Mouse (Mus musculus): Measurements from ENCODE around the gene Nmt1. TPM values are rescaled to one million over a fixed set of nuclear protein-coding genes. Genes with fewer than 3 reads are reported as not detected.

Gene Nmt1
- total and polyA plus RNA-seq, 2 experiments from 2014 or later, result 46.6 to 47.6 TPM

DNA sequence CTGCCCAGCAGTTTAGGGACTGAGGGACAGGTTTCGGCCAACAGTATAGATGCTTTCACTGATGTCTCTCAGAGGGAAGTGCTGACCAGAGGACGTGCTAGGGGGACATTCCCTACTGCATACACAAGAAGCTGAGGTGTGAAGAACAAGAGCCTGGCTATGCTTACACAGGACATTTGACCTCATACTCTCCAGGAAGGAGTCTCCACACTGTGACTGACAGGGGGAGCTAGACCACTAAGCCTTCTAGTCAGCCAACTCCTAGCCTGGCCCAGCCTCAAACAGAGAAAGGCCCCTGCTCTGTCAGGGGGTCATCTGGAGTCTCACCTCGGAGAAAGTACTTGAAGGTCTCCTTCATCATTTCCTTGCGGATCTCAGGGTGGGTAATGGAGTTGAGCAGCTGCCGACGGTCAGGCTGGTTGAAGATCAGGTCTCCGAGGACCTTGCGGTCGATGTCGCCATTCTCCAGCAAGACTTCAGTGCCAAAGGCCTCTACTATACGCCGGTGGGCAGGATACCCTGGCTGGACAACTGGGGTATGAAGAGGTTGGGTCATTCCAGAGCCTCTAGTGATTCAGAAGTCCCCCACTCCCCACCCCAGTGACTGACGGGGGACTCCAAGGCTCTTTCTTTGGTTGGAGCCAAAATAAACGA, 28.5 kb upstream of the Nmt1 start:
- ATAC-seq (ENCODE audit: insufficient read depth, low read depth) (peak; percentile 9; the same call in 1 of the 2 replicates), DNase-seq (ENCODE audit: low spot score) (peak; percentile 34)
- Histone ChIP-seq H3K9me3 (replicated peaks; ENCODE audit: control insufficient read depth, low read length) (no peaks in the 10 kb centered on the region), H3K4me3 (ENCODE audit: low read depth, low read length) (no peak overlapping the region), H3K27me3 (ENCODE audit: control insufficient read depth, insufficient read depth, low read length) (no peaks in the 10 kb centered on the region), H3K4me2 (ENCODE audit: low read depth, low read length) (no peak overlapping the region), H3K9ac (replicated peaks; ENCODE audit: low read depth, low read length) (no peak overlapping the region), H3K4me1 (ENCODE audit: control insufficient read depth, insufficient read depth) (peaks cover 20% of the 10 kb centered on the region; the same call in 1 of the 2 replicates), H3K27ac (ENCODE audit: low read depth) (peak overlapping the region; percentile 76), H3K36me3 (replicated peaks; ENCODE audit: control insufficient read depth, insufficient read depth, low read length) (peaks cover 8% of the 10 kb centered on the region)
- TF ChIP-seq CTCF (IDR thresholded peaks at IDR 0.05; ENCODE audit: low read depth), result no peak
- no peak for TF ChIP-seq EP300 (IDR thresholded peaks at IDR 0.05; ENCODE audit: low read depth)
- 72% methylated on average over 14 of the region's 14 CpGs for WGBS

DNA sequence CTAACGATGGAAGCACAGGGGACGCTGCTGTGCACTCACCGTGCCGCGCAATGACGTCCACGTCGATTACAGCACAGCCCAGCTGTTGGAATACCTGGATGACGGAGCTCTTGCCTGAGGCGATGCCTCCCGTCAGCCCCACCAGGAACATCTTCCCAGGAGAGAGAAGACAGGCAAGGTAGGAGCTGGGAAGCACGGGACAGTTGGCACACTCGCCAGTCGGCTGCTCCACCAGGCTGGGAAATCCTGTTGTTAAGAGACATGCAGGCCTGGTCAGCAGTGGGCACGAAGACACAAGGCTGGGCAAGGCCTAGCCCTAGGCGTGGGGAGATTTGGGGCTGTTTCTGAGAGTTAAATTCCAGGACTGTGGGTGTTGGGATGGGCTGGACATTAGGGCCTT, 27.9 kb upstream of the Nmt1 start:
- H3K4me1 ChIP-seq (ENCODE audit: control insufficient read depth, insufficient read depth), result peaks cover 20% of the 10 kb centered on the region; the same call in 1 of the 2 replicates
- 90% methylated on average over 16 of the region's 16 CpGs for WGBS
- no peak overlapping the region for H3K27ac ChIP-seq (ENCODE audit: low read depth)

DNA sequence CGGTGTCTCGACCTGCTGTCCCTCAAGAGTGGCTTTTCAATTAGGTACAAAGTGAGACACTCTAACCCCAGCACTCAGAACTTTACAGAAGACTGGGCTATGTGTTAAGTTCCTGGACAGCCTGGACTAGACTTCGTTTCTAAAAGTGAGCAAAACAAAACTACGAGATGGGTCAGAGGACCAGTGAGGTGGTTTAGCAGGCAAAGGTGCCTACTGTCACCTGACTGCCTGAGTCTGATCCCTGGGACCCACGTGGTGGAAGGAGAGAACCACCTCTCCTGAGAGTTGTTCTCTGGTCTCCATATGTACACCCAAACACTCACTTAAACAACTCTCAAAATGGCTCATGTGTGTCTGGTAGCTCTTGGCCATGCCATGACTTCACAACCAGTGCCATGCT, 26.9 kb upstream of the Nmt1 start:
- Histone ChIP-seq H3K36me3 (replicated peaks; ENCODE audit: control insufficient read depth, insufficient read depth, low read length) (no peaks in the 10 kb centered on the region; the same call in 1 of the 2 replicates), H3K27me3 (ENCODE audit: control insufficient read depth, insufficient read depth, low read length) (no peaks in the 10 kb centered on the region), H3K4me2 (ENCODE audit: low read depth, low read length) (no peak overlapping the region), H3K4me1 (ENCODE audit: control insufficient read depth, insufficient read depth) (peaks cover 20% of the 10 kb centered on the region; the same call in 1 of the 2 replicates), H3K27ac (ENCODE audit: low read depth) (no peak overlapping the region), H3K4me3 (ENCODE audit: low read depth, low read length) (no peak overlapping the region), H3K9me3 (replicated peaks; ENCODE audit: control insufficient read depth, low read length) (no peaks in the 10 kb centered on the region), H3K9ac (replicated peaks; ENCODE audit: low read depth, low read length) (no peak overlapping the region)
- 66% methylated on average over 5 of the region's 5 CpGs for WGBS
- no peak for DNase-seq (ENCODE audit: low spot score)
- ATAC-seq (ENCODE audit: insufficient read depth, low read depth), result no peak
- no peak for TF ChIP-seq EP300 (IDR thresholded peaks at IDR 0.05; ENCODE audit: low read depth)
- TF ChIP-seq CTCF (IDR thresholded peaks at IDR 0.05; ENCODE audit: low read depth), result no peak

More for the DNA sequence above, 27.9 kb upstream of the Nmt1 start:
- no peaks in the 10 kb centered on the region for H3K27me3 ChIP-seq (ENCODE audit: control insufficient read depth, insufficient read depth, low read length)
- peaks cover under 1% of the 10 kb centered on the region for H3K36me3 ChIP-seq (replicated peaks; ENCODE audit: control insufficient read depth, insufficient read depth, low read length)
- H3K4me3 ChIP-seq (ENCODE audit: low read depth, low read length), result no peak overlapping the region
- TF ChIP-seq EP300 (IDR thresholded peaks at IDR 0.05; ENCODE audit: low read depth) (no peak), CTCF (IDR thresholded peaks at IDR 0.05; ENCODE audit: low read depth) (no peak)
- DNase-seq (ENCODE audit: low spot score) (no peak), ATAC-seq (ENCODE audit: insufficient read depth, low read depth) (no peak)
- no peak overlapping the region for H3K4me2 ChIP-seq (ENCODE audit: low read depth, low read length)
- H3K9ac ChIP-seq (replicated peaks; ENCODE audit: low read depth, low read length), result no peak overlapping the region
- H3K9me3 ChIP-seq (replicated peaks; ENCODE audit: control insufficient read depth, low read length), result no peaks in the 10 kb centered on the region

DNA sequence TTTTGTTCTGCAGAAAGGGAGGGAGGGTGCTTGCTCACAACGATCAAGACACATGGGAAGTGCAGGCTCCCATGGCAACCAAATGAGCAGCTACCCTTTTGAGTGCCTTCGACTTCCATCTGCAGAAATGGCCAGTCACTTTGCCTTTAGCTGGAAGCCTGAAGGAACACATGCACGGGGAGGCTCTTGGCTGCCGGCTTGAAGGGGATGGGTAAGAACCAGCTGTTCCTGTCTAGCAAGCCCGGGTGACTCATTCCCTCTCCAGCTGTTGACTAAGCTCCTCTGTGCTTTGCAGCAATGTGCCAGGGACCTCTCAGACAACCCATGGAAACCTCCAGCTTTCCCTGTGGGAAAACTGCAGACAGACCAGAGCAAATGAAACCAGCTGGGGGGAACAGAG, 24.8 kb upstream of the Nmt1 start:
- WGBS, result 40% methylated on average over 5 of the region's 5 CpGs
- peak; percentile 47 for ATAC-seq (ENCODE audit: insufficient read depth, low read depth)
- H3K9ac ChIP-seq (replicated peaks; ENCODE audit: low read depth, low read length), result no peak overlapping the region
- no peak overlapping the region for H3K4me3 ChIP-seq (ENCODE audit: low read depth, low read length)
- H3K27me3 ChIP-seq (ENCODE audit: control insufficient read depth, insufficient read depth, low read length), result no peaks in the 10 kb centered on the region
- H3K36me3 ChIP-seq (replicated peaks; ENCODE audit: control insufficient read depth, insufficient read depth, low read length), result no peaks in the 10 kb centered on the region
- TF ChIP-seq CTCF (IDR thresholded peaks at IDR 0.05; ENCODE audit: low read depth) (no peak), EP300 (IDR thresholded peaks at IDR 0.05; ENCODE audit: low read depth) (no peak)
- no peaks in the 10 kb centered on the region for H3K9me3 ChIP-seq (replicated peaks; ENCODE audit: control insufficient read depth, low read length)
- H3K4me2 ChIP-seq (ENCODE audit: low read depth, low read length), result no peak overlapping the region
- peak; percentile 70 for DNase-seq (ENCODE audit: low spot score)
- H3K27ac ChIP-seq (ENCODE audit: low read depth), result peak overlapping the region; percentile 46
- H3K4me1 ChIP-seq (ENCODE audit: control insufficient read depth, insufficient read depth), result peaks cover 17% of the 10 kb centered on the region

DNA sequence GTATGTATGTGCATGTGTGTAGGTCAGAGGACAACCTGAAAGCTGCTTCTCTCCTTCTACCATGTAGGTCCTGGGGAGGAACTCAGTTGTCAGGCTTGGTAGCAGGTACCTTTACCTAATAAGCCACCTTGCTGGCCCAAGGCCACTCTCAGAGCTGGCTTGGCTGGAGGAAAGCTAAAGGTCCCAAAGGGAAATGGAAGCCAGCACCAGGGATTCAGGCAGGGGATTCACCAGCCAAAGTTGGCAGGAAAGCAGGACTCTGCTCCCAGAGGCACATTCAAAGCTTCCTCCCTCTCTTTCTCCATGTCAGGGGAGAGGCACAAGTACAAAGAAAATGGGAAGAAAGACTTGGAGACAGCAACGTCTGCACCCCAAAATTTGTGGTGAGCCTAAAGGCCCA, 23.1 kb upstream of the Nmt1 start:
- TF ChIP-seq EP300 (IDR thresholded peaks at IDR 0.05; ENCODE audit: low read depth), result no peak
- no peak for TF ChIP-seq CTCF (IDR thresholded peaks at IDR 0.05; ENCODE audit: low read depth)
- H3K4me3 ChIP-seq (ENCODE audit: low read depth, low read length), result no peak overlapping the region
- WGBS, result 76% methylated on average over 1 of the region's 1 CpGs
- peaks cover under 1% of the 10 kb centered on the region; the same call in 1 of the 2 replicates for H3K4me1 ChIP-seq (ENCODE audit: control insufficient read depth, insufficient read depth)
- H3K27ac ChIP-seq (ENCODE audit: low read depth), result no peak overlapping the region
- no peak for DNase-seq (ENCODE audit: low spot score)
- no peak overlapping the region for H3K4me2 ChIP-seq (ENCODE audit: low read depth, low read length)
- no peak overlapping the region for H3K9ac ChIP-seq (replicated peaks; ENCODE audit: low read depth, low read length)
- H3K36me3 ChIP-seq (replicated peaks; ENCODE audit: control insufficient read depth, insufficient read depth, low read length), result no peaks in the 10 kb centered on the region
- H3K9me3 ChIP-seq (replicated peaks; ENCODE audit: control insufficient read depth, low read length), result no peaks in the 10 kb centered on the region
- no peak for ATAC-seq (ENCODE audit: insufficient read depth, low read depth)
- H3K27me3 ChIP-seq (ENCODE audit: control insufficient read depth, insufficient read depth, low read length), result no peaks in the 10 kb centered on the region
